Mouse (Mus musculus) forebrain, embryonic 11.5 days (tissue): ENCODE measurements at regions not wholly inside any gene's neighbourhood (a gene's known extent, or its start where the extent isn't known, plus 50 kb on each side); places are given as distances from the start of the nearest gene placed in this dataset.

ENCODE experiments used
- ATAC-seq: fragments of 200-750 bp; cut with Nextera tagmentation; replicated peaks from 2 replicates; pipeline ENCODE4 v1.8.0; 2017; ENCODE audit warnings: moderate TSS enrichment; ENCODE audit not compliant: low FRiP score
- DNase-seq: peaks from one replicate; pipeline ENCODE4 v3.0.0-alpha.2; 2017; ENCODE audit warnings: low spot score
- H3K27ac ChIP-seq: fragments of 300-500 bp; sonication (generic); 2 replicates; pipeline ENCODE4 v1.5.1; 2014; ENCODE audit warnings: low read depth, low read length
- H3K27me3 ChIP-seq: fragments of 300-500 bp; sonication (generic); 2 replicates; pipeline ENCODE4 v1.6.1; 2014; ENCODE audit warnings: mild to moderate bottlenecking, low read length, mixed read lengths; ENCODE audit not compliant: control insufficient read depth, insufficient read depth
- H3K36me3 ChIP-seq: fragments of 300-500 bp; sonication (generic); 2 replicates; pipeline ENCODE4 v1.6.1; 2014; ENCODE audit warnings: mild to moderate bottlenecking, low read length, moderate library complexity, mixed read lengths; ENCODE audit not compliant: control insufficient read depth, insufficient read depth
- H3K4me1 ChIP-seq: fragments of 300-500 bp; sonication (generic); replicated peaks from 2 replicates; pipeline ENCODE4 v1.6.1; 2014; ENCODE audit warnings: low read length, mixed read lengths; ENCODE audit not compliant: control insufficient read depth, insufficient read depth
- H3K4me2 ChIP-seq: fragments of 300-500 bp; sonication (generic); 2 replicates; pipeline ENCODE4 v1.6.1; 2014; ENCODE audit warnings: low read depth, mild to moderate bottlenecking, low read length, moderate library complexity, mixed read lengths; ENCODE audit not compliant: severe bottlenecking
- H3K4me3 ChIP-seq: fragments of 300-500 bp; sonication (generic); 2 replicates; pipeline ENCODE4 v1.5.1; 2014; ENCODE audit warnings: low read depth, low read length
- H3K9ac ChIP-seq: fragments of 300-500 bp; sonication (generic); 2 replicates; pipeline ENCODE4 v1.6.1; 2014; ENCODE audit warnings: low read length
- H3K9me3 ChIP-seq: fragments of 300-500 bp; sonication (generic); 2 replicates; pipeline ENCODE4 v1.6.1; 2016; ENCODE audit warnings: low read length, mixed read lengths; ENCODE audit not compliant: control insufficient read depth
- WGBS: fragments of 180-500 bp; shearing (Covaris S2); extraction: QIAGEN DNeasy Blood & Tissue Kit; methylation state at CpG from one replicate; pipeline ENCODE4 v1.1.7; 2014; 5-methylcytosine and 5-hydroxymethylcytosine counted together

DNA sequence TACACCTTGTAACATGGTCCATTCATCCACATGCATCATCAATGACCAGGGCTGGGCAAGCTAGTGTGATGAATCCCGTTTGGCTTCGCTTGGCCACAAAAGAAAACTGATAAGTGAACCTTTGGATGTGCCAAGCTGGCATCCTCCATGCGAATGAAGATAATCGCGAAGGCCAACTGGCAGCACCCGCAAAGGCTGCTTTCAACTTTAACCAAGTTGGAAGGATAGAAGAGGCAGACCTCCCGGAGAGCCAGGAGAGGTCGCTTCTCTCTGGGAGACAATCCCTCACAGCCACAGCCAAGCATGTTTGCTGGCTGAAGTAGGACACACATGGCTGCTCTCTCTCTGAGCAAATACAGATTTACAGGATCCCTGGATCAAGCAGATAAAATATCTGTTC, 173.6 kb upstream of the Fer start:
- DNase-seq, result no peak
- H3K4me3 ChIP-seq, result no peak overlapping the region
- no peaks in the 10 kb centered on the region for H3K27me3 ChIP-seq
- no peaks in the 10 kb centered on the region for H3K36me3 ChIP-seq
- ATAC-seq, result no peak
- no peaks in the 10 kb centered on the region for H3K9me3 ChIP-seq
- no peaks in the 10 kb centered on the region for H3K4me1 ChIP-seq
- H3K4me2 ChIP-seq, result no peak overlapping the region
- H3K9ac ChIP-seq, result no peak overlapping the region
- no peak overlapping the region for H3K27ac ChIP-seq
- 90% methylated on average over 8 of the region's 8 CpGs for WGBS

DNA sequence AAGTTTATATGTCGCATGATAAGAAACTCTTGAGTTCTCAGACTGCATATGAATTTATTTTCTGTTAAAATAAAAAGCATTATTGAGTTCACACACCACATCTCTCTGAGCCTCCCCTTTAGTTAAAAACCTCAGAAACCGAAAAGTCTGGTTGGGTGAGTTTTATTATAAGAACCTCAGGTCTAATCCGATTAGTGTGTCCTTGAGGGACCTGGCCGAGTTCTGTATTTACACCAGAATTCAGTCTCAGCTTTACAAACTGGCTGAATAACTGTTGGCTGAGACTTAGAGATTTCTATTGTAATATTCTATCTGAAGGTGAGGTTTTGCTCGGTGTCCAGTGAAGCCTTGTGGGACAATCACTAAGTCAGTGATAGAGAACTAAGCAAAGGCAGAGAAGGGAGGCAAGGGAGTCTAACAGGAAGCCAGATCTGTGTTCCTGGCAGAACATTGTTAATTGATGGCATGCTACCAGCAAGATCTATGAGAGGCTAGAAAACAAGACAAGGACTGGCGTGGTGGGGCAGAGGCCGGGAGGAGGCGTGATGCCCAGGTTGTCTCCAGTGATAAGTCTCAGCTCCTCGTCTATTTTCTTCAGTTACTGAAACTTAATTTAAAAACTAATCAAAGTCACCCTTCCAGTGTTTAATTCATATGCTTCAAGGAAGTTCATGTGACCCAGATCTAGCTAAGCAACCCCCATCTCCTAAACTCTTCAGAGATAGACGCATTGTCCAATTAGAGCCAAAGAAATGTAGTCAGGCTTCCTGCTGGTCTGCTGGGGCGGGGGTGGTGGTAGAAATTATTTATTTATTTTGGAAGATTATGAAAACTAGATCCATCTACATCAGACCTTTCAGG, 171.8 kb upstream of the Fer start:
- H3K9me3 ChIP-seq, result no peaks in the 10 kb centered on the region
- ATAC-seq (no peak), DNase-seq (no peak)
- no peak overlapping the region for H3K9ac ChIP-seq
- 79% methylated on average over 11 of the region's 11 CpGs for WGBS
- H3K4me3 ChIP-seq, result no peak overlapping the region
- H3K4me2 ChIP-seq, result no peak overlapping the region
- no peaks in the 10 kb centered on the region for H3K27me3 ChIP-seq
- H3K4me1 ChIP-seq, result no peaks in the 10 kb centered on the region
- H3K36me3 ChIP-seq, result no peaks in the 10 kb centered on the region
- H3K27ac ChIP-seq, result no peak overlapping the region

DNA sequence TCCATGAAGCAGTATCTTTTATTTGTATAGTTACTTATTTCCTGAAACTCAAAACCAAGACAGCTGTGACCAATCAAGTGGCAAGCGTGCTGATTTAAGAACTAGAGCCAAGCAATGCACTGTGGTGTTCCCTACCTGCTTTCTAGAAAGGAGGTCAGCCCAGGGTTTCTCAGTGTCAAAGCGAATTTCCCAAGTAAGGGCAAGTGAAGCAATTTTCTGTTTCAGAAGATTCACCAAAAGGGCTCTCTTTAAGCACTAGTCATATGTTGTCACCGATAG, 171.2 kb upstream of the Fer start:
- Histone ChIP-seq H3K4me3 (no peak overlapping the region), H3K4me2 (no peak overlapping the region), H3K27me3 (no peaks in the 10 kb centered on the region), H3K4me1 (no peaks in the 10 kb centered on the region), H3K27ac (no peak overlapping the region), H3K9me3 (no peaks in the 10 kb centered on the region), H3K36me3 (no peaks in the 10 kb centered on the region), H3K9ac (no peak overlapping the region)
- ATAC-seq (no peak), DNase-seq (no peak)
- WGBS, result 80% methylated on average over 3 of the region's 3 CpGs

DNA sequence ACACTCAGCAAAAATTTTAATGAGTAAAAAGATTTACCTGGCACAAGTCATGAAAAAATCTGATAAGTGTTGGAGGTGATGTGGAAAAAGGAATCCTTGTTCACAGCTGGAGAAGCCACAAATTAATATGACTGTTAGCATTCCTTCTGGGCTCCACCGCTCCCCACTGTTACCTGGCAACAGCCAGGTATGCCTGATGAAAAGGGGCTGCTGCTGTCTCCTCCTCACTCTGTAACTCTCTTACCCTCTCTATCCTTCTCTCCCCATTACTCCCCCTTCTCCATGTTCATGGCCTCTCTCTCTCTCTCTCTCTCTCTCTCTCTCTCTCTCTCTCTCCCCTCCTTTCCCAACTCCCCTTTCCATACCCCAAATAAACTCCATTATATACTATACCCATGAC, 169.6 kb upstream of the Fer start:
- H3K27me3 ChIP-seq, result no peaks in the 10 kb centered on the region
- no peaks in the 10 kb centered on the region for H3K36me3 ChIP-seq
- H3K9ac ChIP-seq, result no peak overlapping the region
- no peak overlapping the region for H3K4me3 ChIP-seq
- no peaks in the 10 kb centered on the region for H3K9me3 ChIP-seq
- DNase-seq, result no peak
- no peaks in the 10 kb centered on the region for H3K4me1 ChIP-seq
- ATAC-seq, result no peak
- 74% methylated on average over 1 of the region's 1 CpGs for WGBS
- no peak overlapping the region for H3K27ac ChIP-seq
- no peak overlapping the region for H3K4me2 ChIP-seq

DNA sequence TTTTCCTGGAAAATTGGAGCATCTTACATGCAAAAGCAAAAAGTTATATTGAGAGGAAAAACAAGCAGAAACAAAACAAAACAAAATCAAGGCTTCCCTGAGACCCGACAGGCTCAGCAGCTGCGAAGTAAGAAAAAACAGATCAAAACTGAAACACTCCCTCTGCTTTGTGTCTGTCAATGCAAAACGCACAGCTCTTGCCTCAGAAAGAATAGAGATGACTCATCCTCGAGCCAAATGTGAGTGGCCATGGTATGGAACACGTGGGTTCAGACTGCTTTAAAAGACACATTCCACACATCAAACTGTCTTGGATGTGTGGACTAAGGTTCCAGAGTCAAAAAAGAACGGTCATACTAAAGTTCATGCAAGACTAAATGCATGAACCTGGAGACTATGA, 163.3 kb upstream of the Fer start:
- H3K27ac ChIP-seq, result no peak overlapping the region
- no peak overlapping the region for H3K9ac ChIP-seq
- DNase-seq (no peak), ATAC-seq (no peak)
- no peak overlapping the region for H3K4me2 ChIP-seq
- no peaks in the 10 kb centered on the region for H3K27me3 ChIP-seq
- H3K9me3 ChIP-seq, result no peaks in the 10 kb centered on the region
- no peak overlapping the region for H3K4me3 ChIP-seq
- 89% methylated on average over 6 of the region's 6 CpGs for WGBS
- no peaks in the 10 kb centered on the region for H3K36me3 ChIP-seq
- H3K4me1 ChIP-seq, result no peaks in the 10 kb centered on the region

DNA sequence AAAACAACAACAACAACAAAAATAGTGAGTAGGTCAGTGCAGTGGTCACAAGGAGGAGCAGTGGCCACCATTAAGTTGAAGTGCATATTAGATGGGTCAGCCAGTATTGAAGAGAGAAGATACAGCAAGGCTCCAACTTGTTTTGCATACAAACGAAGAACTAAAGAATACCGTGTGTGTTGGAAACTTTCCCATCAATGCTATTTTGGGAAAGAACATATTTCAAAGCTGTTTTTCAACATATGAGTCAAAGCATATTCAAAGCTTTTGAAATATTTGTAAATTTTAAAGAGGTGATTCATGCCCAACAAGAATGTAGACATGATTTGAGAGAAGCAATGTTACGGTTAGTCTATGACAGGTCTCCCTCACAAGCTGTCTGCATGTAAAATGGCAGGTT, 157.9 kb upstream of the Fer start:
- no peak overlapping the region for H3K4me3 ChIP-seq
- WGBS, result 98% methylated on average over 3 of the region's 3 CpGs
- ATAC-seq (no peak), DNase-seq (no peak)
- no peaks in the 10 kb centered on the region for H3K36me3 ChIP-seq
- H3K27ac ChIP-seq, result no peak overlapping the region
- H3K9me3 ChIP-seq, result no peaks in the 10 kb centered on the region
- no peak overlapping the region for H3K4me2 ChIP-seq
- no peaks in the 10 kb centered on the region for H3K27me3 ChIP-seq
- no peaks in the 10 kb centered on the region for H3K4me1 ChIP-seq
- no peak overlapping the region for H3K9ac ChIP-seq

DNA sequence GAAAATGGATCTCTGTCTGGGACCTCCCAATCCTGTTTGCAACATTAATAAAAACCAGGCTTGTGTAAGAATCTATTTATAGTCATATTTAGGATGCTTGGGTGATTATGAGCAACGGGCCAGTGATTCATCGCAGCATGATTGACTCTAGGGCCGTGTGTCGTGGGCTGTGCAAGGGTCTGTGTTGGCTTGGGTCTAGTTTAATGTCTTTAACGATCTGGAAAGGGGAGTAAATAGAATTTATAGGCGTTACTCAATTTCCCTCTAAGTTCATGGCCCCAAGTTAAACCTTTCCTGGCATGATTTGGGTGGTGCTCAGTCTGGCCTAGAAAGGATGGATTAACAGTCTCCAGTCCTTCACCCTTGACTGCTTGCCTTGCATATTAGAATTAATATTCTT, 149.9 kb upstream of the Fer start:
- Histone ChIP-seq H3K4me2 (no peak overlapping the region), H3K27me3 (no peaks in the 10 kb centered on the region), H3K4me3 (no peak overlapping the region), H3K4me1 (no peaks in the 10 kb centered on the region), H3K9ac (no peak overlapping the region), H3K27ac (no peak overlapping the region), H3K36me3 (no peaks in the 10 kb centered on the region), H3K9me3 (no peaks in the 10 kb centered on the region)
- ATAC-seq, result no peak
- no peak for DNase-seq
- WGBS, result 76% methylated on average over 6 of the region's 6 CpGs

DNA sequence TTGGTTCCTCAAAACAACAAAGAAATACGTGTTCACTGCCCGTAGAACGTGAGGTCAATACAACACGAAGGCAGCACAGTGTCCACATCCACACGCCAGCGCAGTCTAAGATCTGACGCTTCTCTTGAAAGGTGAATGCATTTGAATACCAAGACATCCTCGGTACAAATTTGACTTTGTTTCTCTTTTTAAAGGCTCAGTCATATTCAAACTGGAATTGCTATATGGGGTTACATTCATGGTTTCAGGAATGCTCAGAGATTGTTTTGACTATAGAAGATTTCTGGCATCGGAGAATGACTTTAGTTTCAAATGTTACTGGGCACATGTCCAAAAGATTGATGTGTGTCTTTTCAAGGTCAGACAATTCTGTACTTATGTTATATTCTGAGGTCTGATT, 147.2 kb upstream of the Fer start:
- H3K27me3 ChIP-seq, result no peaks in the 10 kb centered on the region
- DNase-seq, result no peak
- ATAC-seq, result no peak
- H3K4me1 ChIP-seq, result no peaks in the 10 kb centered on the region
- WGBS, result 95% methylated on average over 9 of the region's 9 CpGs
- no peaks in the 10 kb centered on the region for H3K36me3 ChIP-seq
- no peak overlapping the region for H3K4me3 ChIP-seq
- no peak overlapping the region for H3K9ac ChIP-seq
- H3K27ac ChIP-seq, result no peak overlapping the region
- H3K4me2 ChIP-seq, result no peak overlapping the region
- H3K9me3 ChIP-seq, result no peaks in the 10 kb centered on the region

DNA sequence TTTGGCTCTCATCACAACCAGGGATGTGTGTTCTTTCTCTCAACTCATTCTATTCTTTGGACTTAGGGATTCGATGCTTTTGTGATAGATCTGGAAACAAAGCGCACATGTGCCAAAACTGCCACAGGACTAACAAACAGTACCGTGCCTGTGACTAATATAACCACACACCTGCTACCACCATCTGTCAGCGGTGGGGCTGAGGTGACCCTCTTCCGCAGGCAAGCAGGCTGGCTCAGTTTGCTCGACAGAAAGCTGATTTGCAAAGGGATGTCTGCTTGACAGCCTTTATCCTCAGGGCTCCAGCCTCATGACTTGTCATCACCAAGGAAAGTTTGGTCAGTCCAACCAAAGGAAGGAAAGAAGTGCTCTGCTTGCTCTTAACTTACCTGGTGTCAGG, 146.7 kb upstream of the Fer start:
- DNase-seq (no peak), ATAC-seq (no peak)
- Histone ChIP-seq H3K4me2 (no peak overlapping the region), H3K4me1 (no peaks in the 10 kb centered on the region), H3K4me3 (no peak overlapping the region), H3K36me3 (no peaks in the 10 kb centered on the region), H3K27ac (no peak overlapping the region), H3K9me3 (no peaks in the 10 kb centered on the region), H3K9ac (no peak overlapping the region), H3K27me3 (no peaks in the 10 kb centered on the region)
- WGBS, result 76% methylated on average over 6 of the region's 6 CpGs
